Mouse (Mus musculus) C2C12 (cell line): ENCODE data around the gene Tex33. TPM values are rescaled to one million over a fixed set of nuclear protein-coding genes. Genes with fewer than 3 reads are reported as not detected.
"Not testable (repeated sequence)": the region's sequence is repeated elsewhere in the genome, so short reads cannot be mapped to it uniquely, and the experiment has no call there.

ENCODE experiments used
- H3K27me3 ChIP-seq: one replicate; pipeline ENCODE4 v1.6.1; 2011; ENCODE audit not compliant: control insufficient read depth, insufficient read depth, insufficient read length
- H3K36me3 ChIP-seq: one replicate; pipeline ENCODE4 v1.6.1; 2011; ENCODE audit not compliant: control insufficient read depth, insufficient read depth
- H3K4me3 ChIP-seq: one replicate; pipeline ENCODE4 v1.5.1; 2011; ENCODE audit warnings: mild to moderate bottlenecking, control low read depth; ENCODE audit not compliant: poor library complexity, insufficient read depth, severe bottlenecking
- H3K79me2 ChIP-seq: one replicate; pipeline ENCODE4 v1.6.1; 2011; ENCODE audit not compliant: control insufficient read depth, insufficient read depth
- H3K79me3 ChIP-seq: one replicate; pipeline ENCODE4 v1.6.1; 2011; ENCODE audit warnings: low read depth, control low read depth
- H3ac ChIP-seq: one replicate; pipeline ENCODE3; 2011; ENCODE audit warnings: low read depth; ENCODE audit not compliant: control insufficient read depth, insufficient read length
- CEBPB ChIP-seq: IDR thresholded peaks from one replicate; pipeline ENCODE4 v1.6.1; 2011; ENCODE audit warnings: low read depth, mild to moderate bottlenecking, control low read depth, moderate library complexity
- CTCF ChIP-seq: IDR thresholded peaks from one replicate; pipeline ENCODE4 v1.5.1; 2011; ENCODE audit not compliant: control insufficient read depth, insufficient read depth, insufficient read length
- FOSL1 ChIP-seq: IDR thresholded peaks from one replicate; pipeline ENCODE4 v1.8.0; 2011; ENCODE audit warnings: mild to moderate bottlenecking, low read length; ENCODE audit not compliant: poor library complexity, insufficient read depth, severe bottlenecking
- MAX ChIP-seq: IDR thresholded peaks from one replicate; pipeline ENCODE4 v1.6.1; 2011; ENCODE audit warnings: mild to moderate bottlenecking, control low read depth
- MYOD1 ChIP-seq: IDR thresholded peaks from one replicate; pipeline ENCODE4 v1.6.1; 2011; ENCODE audit warnings: low read depth; ENCODE audit not compliant: control insufficient read depth, insufficient read length
- MYOG ChIP-seq: IDR thresholded peaks from one replicate; pipeline ENCODE4 v1.6.1; 2011; ENCODE audit not compliant: control insufficient read depth, insufficient read length; ENCODE audit errors: extremely low read depth
- USF1 ChIP-seq: IDR thresholded peaks from one replicate; pipeline ENCODE4 v1.6.1; 2011; ENCODE audit warnings: low read depth, mild to moderate bottlenecking, control low read depth, moderate library complexity
- polyA plus RNA-seq: library from polyadenylated mRNA; unstranded; fragments of >200 nt; fragmentation: generic; extraction: Trizol; gene quantifications from one replicate; pipeline ENCODE4 v1.2.1, GENCODE M21; 2012; ENCODE audit warnings: missing spikeins

Gene Tex33
- polyA plus RNA-seq, 1 experiment: not detected

DNA sequence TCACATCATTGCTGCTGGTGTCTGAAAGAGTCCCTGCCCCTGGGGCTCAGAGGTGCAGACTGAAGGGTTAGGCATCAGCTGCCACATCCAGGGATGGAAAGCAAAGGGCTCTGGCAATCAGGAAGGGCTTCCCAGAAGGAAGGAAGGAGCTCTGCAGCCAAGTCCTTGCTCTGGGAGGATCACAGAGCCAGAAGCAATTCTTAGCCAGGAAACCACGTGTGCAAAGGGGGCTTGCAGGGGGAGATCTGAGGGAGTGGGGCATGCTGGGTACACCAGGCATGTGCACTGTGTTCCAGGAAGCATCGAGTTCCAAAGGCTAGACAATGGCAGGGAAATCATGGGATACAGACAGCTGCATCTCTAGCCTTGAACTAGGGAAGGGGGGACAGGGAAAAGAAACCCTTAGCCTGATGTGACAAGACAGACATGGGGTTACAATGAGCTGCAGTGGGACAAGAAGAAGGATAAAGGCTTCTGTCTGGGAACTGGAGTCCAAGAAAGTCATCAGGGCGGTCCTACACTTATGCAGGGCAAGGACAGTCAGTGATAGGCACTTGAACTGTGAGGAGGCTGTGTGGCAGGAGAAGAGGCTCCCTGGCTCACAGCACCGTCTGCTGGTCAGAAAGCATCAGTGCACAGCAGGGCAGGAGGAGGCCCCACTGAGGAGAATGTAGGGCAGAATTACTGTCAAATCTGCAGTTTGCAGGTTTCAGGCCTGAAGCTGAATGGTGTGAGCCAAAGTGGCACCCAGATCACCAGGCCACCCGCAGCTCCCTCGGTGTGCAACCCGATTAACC, 55.9 kb downstream of the Tex33 start:
- H3K27me3 ChIP-seq: peaks cover 18% of the 10 kb centered on the region
- not testable (repeated sequence) for H3ac ChIP-seq, H3K79me3 ChIP-seq, H3K36me3 ChIP-seq, H3K4me3 ChIP-seq, H3K79me2 ChIP-seq
- TF ChIP-seq CTCF: peak; percentile 97

- Histone ChIP-seq H3K79me3 (no peaks in the 10 kb centered on the region), H3ac (no peak overlapping the region), H3K36me3 (no peaks in the 10 kb centered on the region), H3K4me3 (no peak overlapping the region), H3K27me3 (no peaks in the 10 kb centered on the region), H3K79me2 (no peaks in the 10 kb centered on the region)
- TF ChIP-seq USF1: no peak
- no peak for TF ChIP-seq CTCF
- no peak for TF ChIP-seq CEBPB
- no peak for TF ChIP-seq MYOD1
- TF ChIP-seq FOSL1: no peak
- no peak for TF ChIP-seq MYOG
- no peak for TF ChIP-seq MAX
Measured at GRCm38 (mm10) chr15:78334380-78334779, 61.3 kb downstream of the Tex33 start.

- TF ChIP-seq FOSL1 (no peak), MAX (no peak), USF1 (no peak), CEBPB (no peak), CTCF (no peak), MYOD1 (no peak), MYOG (no peak)
- Histone ChIP-seq H3K4me3 (no peak overlapping the region), H3ac (no peak overlapping the region), H3K27me3 (no peaks in the 10 kb centered on the region), H3K79me3 (no peaks in the 10 kb centered on the region), H3K79me2 (no peaks in the 10 kb centered on the region), H3K36me3 (no peaks in the 10 kb centered on the region)
Measured at GRCm38 (mm10) chr15:78332981-78333380, 62.7 kb downstream of the Tex33 start.

GRCm38 (mm10) chr15:78331523-78332340, 64.0 kb downstream of the Tex33 start:
- no peak overlapping the region for H3ac ChIP-seq
- no peak overlapping the region for H3K4me3 ChIP-seq
- TF ChIP-seq MAX (no peak), USF1 (no peak), CEBPB (no peak), FOSL1 (no peak), MYOG (no peak), MYOD1 (no peak), CTCF (no peak)
- H3K79me2 ChIP-seq: no peaks in the 10 kb centered on the region
- H3K36me3 ChIP-seq: no peaks in the 10 kb centered on the region
- H3K79me3 ChIP-seq: no peaks in the 10 kb centered on the region
- no peaks in the 10 kb centered on the region for H3K27me3 ChIP-seq

DNA sequence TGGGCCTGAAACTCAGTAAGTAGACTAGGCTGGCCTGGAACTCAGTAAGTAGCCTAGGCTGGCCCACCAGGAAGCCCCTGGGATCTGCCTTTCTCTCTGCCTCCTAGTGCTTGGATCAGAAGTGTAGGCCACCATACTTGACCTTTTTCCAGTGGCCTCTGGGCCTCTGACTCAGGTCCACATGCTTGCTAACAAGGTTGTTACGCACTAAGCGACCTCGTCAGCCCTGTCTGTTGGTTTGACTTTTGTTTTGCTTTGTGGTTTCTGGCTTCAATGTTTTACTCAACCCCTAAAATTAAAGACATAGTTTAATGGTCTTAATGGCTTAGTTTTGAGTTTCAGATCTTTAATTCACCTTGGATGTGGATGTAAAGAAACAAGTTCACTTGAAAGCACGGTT, 65.0 kb downstream of the Tex33 start:
- H3ac ChIP-seq: no peak overlapping the region
- no peaks in the 10 kb centered on the region for H3K79me3 ChIP-seq
- no peaks in the 10 kb centered on the region for H3K79me2 ChIP-seq
- no peak overlapping the region for H3K4me3 ChIP-seq
- TF ChIP-seq FOSL1: no peak
- no peak for TF ChIP-seq MAX
- TF ChIP-seq CEBPB: no peak
- no peak for TF ChIP-seq MYOG
- no peak for TF ChIP-seq CTCF
- TF ChIP-seq MYOD1: no peak
- TF ChIP-seq USF1: no peak
- peaks cover 4% of the 10 kb centered on the region for H3K27me3 ChIP-seq
- H3K36me3 ChIP-seq: no peaks in the 10 kb centered on the region

DNA sequence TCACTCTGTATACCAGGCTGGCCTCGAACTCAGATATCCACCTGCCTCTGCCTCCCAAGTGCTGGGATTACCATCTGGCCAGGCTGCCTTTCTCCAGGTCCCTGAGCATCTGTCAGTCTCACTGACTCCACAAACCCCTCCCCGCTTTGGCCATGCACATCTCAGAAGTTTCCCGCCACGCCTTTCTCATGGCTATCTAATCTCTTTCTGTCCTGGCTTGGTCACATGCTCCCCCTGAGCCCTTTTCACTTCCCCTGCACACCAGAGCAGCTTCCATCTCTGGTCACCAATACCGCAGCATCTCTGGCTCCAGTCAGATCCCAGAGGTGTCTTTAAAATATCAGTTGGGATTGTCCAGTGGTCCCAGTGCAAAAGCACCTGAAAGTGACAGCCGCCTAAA, 65.7 kb downstream of the Tex33 start:
- not testable (repeated sequence) for H3K36me3 ChIP-seq, H3K4me3 ChIP-seq, H3ac ChIP-seq, H3K27me3 ChIP-seq, H3K79me2 ChIP-seq, H3K79me3 ChIP-seq
